Mouse (Mus musculus) heart, embryonic 16.5 days (tissue): Measurements from ENCODE around the gene Chsy1. TPM values are rescaled to one million over a fixed set of nuclear protein-coding genes. Genes with fewer than 3 reads are reported as not detected.

Source experiments
- polyA plus RNA-seq: library from polyadenylated mRNA; unstranded; fragments of >200 nt; fragmentation: Nextera tagmentation; extraction: Ambion mirVana; gene quantifications from 2 replicates; pipeline ENCODE4 v1.2.1, GENCODE M21; 2015

Gene Chsy1
- polyA plus RNA-seq, 1 experiment from 2014 or later = 10.8 TPM

Other genes starting within 250 kb of the Chsy1 start
- gene Pcsk6, start 247.8 kb upstream of the Chsy1 start, polyA plus RNA-seq = 1.1 and 1.9 TPM in 2 replicates
- gene Gm45213, start 65.9 kb upstream of the Chsy1 start, polyA plus RNA-seq = not detected in 2 replicates
- 89.4 and 99.8 TPM in 2 replicates for gene Snrpa1, start 50.5 kb upstream of the Chsy1 start, polyA plus RNA-seq
- gene Selenos, start 29.9 kb upstream of the Chsy1 start, polyA plus RNA-seq = 67.0 and 75.8 TPM in 2 replicates